Mouse (Mus musculus) ES-E14 (cell line): ENCODE results near the gene Rfc3. TPM values are rescaled to one million over a fixed set of nuclear protein-coding genes. Genes with fewer than 3 reads are reported as not detected.

Experiments
- DNase-seq: peaks from one replicate; pipeline ENCODE4 v3.0.0-alpha.2; 2013; ENCODE audit warnings: low read depth, low spot score
- H3K27ac ChIP-seq: 2 replicates; pipeline ENCODE4 v1.5.1; 2012; ENCODE audit warnings: low read depth, mild to moderate bottlenecking, low read length, moderate library complexity, mixed read lengths; ENCODE audit not compliant: poor library complexity, insufficient read depth, severe bottlenecking
- H3K36me3 ChIP-seq: 2 replicates; pipeline ENCODE4 v1.6.1; 2012; ENCODE audit warnings: mild to moderate bottlenecking, low read length, moderate library complexity, mixed read lengths; ENCODE audit not compliant: control insufficient read depth, poor library complexity, insufficient read depth, severe bottlenecking
- H3K4me1 ChIP-seq, 2 experiments: fragments of 150-350 bp in 1 of 2; sonication (generic) in 1 of 2; 2 replicates each; pipeline ENCODE4 v1.6.1; 2012; ENCODE audit warnings: low read length in 2 of 2, mild to moderate bottlenecking in 1 of 2, mixed read lengths in 1 of 2; ENCODE audit not compliant: control insufficient read depth in 2 of 2, insufficient read depth in 2 of 2, poor library complexity in 1 of 2
- H3K4me3 ChIP-seq, 2 experiments: fragments of 150-350 bp in 1 of 2; sonication (generic) in 1 of 2; 2 replicates each; pipeline ENCODE4 v1.5.1; 2012; ENCODE audit warnings: low read length in 2 of 2, low read depth in 1 of 2, mild to moderate bottlenecking in 1 of 2, mixed read lengths in 1 of 2; ENCODE audit not compliant: insufficient read depth in 1 of 2, poor library complexity in 1 of 2, severe bottlenecking in 1 of 2
- H3K9ac ChIP-seq: 2 replicates; pipeline ENCODE4 v1.6.1; 2012; ENCODE audit warnings: low read depth, mild to moderate bottlenecking, low read length, mixed read lengths; ENCODE audit not compliant: poor library complexity, insufficient read depth, severe bottlenecking
- H3K9me3 ChIP-seq: fragments of 150-350 bp; sonication (generic); 2 replicates; pipeline ENCODE4 v1.6.1; 2012; ENCODE audit warnings: low read depth, mild to moderate bottlenecking, low read length; ENCODE audit not compliant: control insufficient read depth, insufficient read depth
- CHD2 ChIP-seq: IDR thresholded peaks from 2 replicates; pipeline ENCODE4 v1.6.1; 2014; ENCODE audit warnings: mild to moderate bottlenecking, low read depth, low read length, inconsistent platforms
- HCFC1 ChIP-seq: IDR thresholded peaks from 2 replicates; pipeline ENCODE4 v1.6.1; 2012; ENCODE audit warnings: low read length, inconsistent platforms, borderline replicate concordance; ENCODE audit not compliant: insufficient read depth
- MAFK ChIP-seq: IDR thresholded peaks from 2 replicates; pipeline ENCODE4 v1.6.1; 2014; ENCODE audit warnings: mild to moderate bottlenecking, low read depth, low read length, inconsistent platforms; ENCODE audit not compliant: insufficient read depth
- ZC3H11A ChIP-seq: IDR thresholded peaks from 2 replicates; pipeline ENCODE4 v1.6.1; 2012; ENCODE audit warnings: low read depth, mild to moderate bottlenecking, inconsistent platforms, low read length, borderline replicate concordance
- ZNF384 ChIP-seq: IDR thresholded peaks from 2 replicates; pipeline ENCODE4 v1.6.1; 2012; ENCODE audit warnings: low read depth, low read length, inconsistent platforms
- in situ Hi-C, 2 experiments: fragments of 600-800 bp; cut with MboI; formaldehyde crosslinking; loops; one replicate each; pipeline ENCODE4 v1.15.1; 2025; ENCODE audit warnings: low sequenced_read_pairs in 2 of 2, inconsistent platforms in 1 of 2; ENCODE audit not compliant: unreplicated experiment in 2 of 2
- total RNA-seq: library from RNA; depleted of rRNA; stranded (reverse); fragments of 300-350 nt; gene quantifications from 2 replicates; pipeline ENCODE4 v1.2.3, GENCODE M21; 2012

Gene Rfc3
- total RNA-seq, 1 experiment = 70.4 TPM

GRCm38 (mm10) chr5:151651411-151651784, 356 bp upstream of the Rfc3 start:
- Histone ChIP-seq H3K4me1 (peaks cover 0 to 6% of the 10 kb centered on the region in 2 experiments; a peak in 1 of 4 replicates), H3K27ac (no peak overlapping the region), H3K4me3 (peak overlapping the region in 1 of 2 experiments; percentile 41; a peak in 1 of 4 replicates), H3K9me3 (no peaks in the 10 kb centered on the region), H3K9ac (no peak overlapping the region), H3K36me3 (peaks cover 13% of the 10 kb centered on the region)
- in situ Hi-C loops = no loop called here
- TF ChIP-seq MAFK (no peak), ZNF384 (no peak), CHD2 (no peak), ZC3H11A (no peak), HCFC1 (no peak)
- no peak for DNase-seq

- H3K9ac ChIP-seq = no peak overlapping the region
- DNase-seq = peak; percentile 62
- TF ChIP-seq ZNF384 (no peak), CHD2 (no peak), MAFK (no peak), ZC3H11A (no peak), HCFC1 (no peak)
- no peak overlapping the region for H3K4me3 ChIP-seq
- peaks cover 28% of the 10 kb centered on the region for H3K36me3 ChIP-seq
- H3K9me3 ChIP-seq = no peaks in the 10 kb centered on the region
- in situ Hi-C loops = no loop called here
- H3K4me1 ChIP-seq = no peaks in the 10 kb centered on the region
- H3K27ac ChIP-seq = no peak overlapping the region
Measured at GRCm38 (mm10) chr5:151644845-151645244, 6.2 kb downstream of the Rfc3 start.

GRCm38 (mm10) chr5:151642867-151643266, 8.2 kb downstream of the Rfc3 start:
- TF ChIP-seq CHD2 (no peak), HCFC1 (no peak), MAFK (no peak), ZC3H11A (no peak), ZNF384 (no peak)
- no peak overlapping the region for H3K9ac ChIP-seq
- peaks cover 23% of the 10 kb centered on the region for H3K36me3 ChIP-seq
- no peak overlapping the region for H3K4me3 ChIP-seq
- no peak overlapping the region for H3K27ac ChIP-seq
- DNase-seq = no peak
- H3K9me3 ChIP-seq = no peaks in the 10 kb centered on the region
- H3K4me1 ChIP-seq = no peaks in the 10 kb centered on the region
- in situ Hi-C loops = no loop called here

GRCm38 (mm10) chr5:151642102-151642501, 8.9 kb downstream of the Rfc3 start:
- Histone ChIP-seq H3K9ac (no peak overlapping the region), H3K9me3 (no peaks in the 10 kb centered on the region), H3K36me3 (peaks cover 18% of the 10 kb centered on the region), H3K4me1 (no peaks in the 10 kb centered on the region), H3K27ac (no peak overlapping the region), H3K4me3 (no peak overlapping the region)
- DNase-seq = no peak
- TF ChIP-seq CHD2 = no peak
- no peak for TF ChIP-seq ZNF384
- TF ChIP-seq MAFK = no peak
- in situ Hi-C loops = no loop called here

- H3K27ac ChIP-seq = no peak within 1 kb of the TSS
- DNase-seq = no peak
- no peak for TF ChIP-seq ZNF384
- no peak for TF ChIP-seq ZC3H11A
- no peaks in the 10 kb centered on the region for H3K9me3 ChIP-seq
- in situ Hi-C loops = no loop called here
- H3K9ac ChIP-seq = no peak within 1 kb of the TSS
- no peaks in the 10 kb centered on the region for H3K4me1 ChIP-seq
- no peaks in the 10 kb centered on the region for H3K36me3 ChIP-seq
- H3K4me3 ChIP-seq = no peak within 1 kb of the TSS
Measured at GRCm38 (mm10) chr5:151605921-151606320, 45.1 kb downstream of the Rfc3 start, which contains the start of gene Vmn2r18. Gene Vmn2r18 (minus strand): TSS chr5:151606021.
